Mouse (Mus musculus) myocyte (in vitro differentiated cells): Measurements from ENCODE around the gene Tex44.

ENCODE experiments used
- MAX ChIP-seq: IDR thresholded peaks from one replicate; pipeline ENCODE4 v1.6.1; 2011; ENCODE audit warnings: low read depth, mild to moderate bottlenecking, control low read depth
- MYOD1 ChIP-seq, 3 experiments: IDR thresholded peaks; one replicate each; pipeline ENCODE4 v1.6.1; 2011; ENCODE audit warnings: control low read depth in 2 of 3, low read depth in 2 of 3, mild to moderate bottlenecking in 2 of 3, moderate library complexity in 1 of 3; ENCODE audit not compliant: insufficient read length in 2 of 3, control insufficient read depth in 1 of 3
- POLR2A ChIP-seq: IDR thresholded peaks from one replicate; pipeline ENCODE4 v1.6.1; 2011; ENCODE audit warnings: low read depth, mild to moderate bottlenecking, control low read depth, moderate library complexity; ENCODE audit not compliant: insufficient read length
- REST ChIP-seq: IDR thresholded peaks from one replicate; pipeline ENCODE4 v1.6.1; 2011; ENCODE audit warnings: mild to moderate bottlenecking, control low read depth, moderate library complexity; ENCODE audit not compliant: insufficient read depth, insufficient read length
- TCF3 ChIP-seq: IDR thresholded peaks from one replicate; pipeline ENCODE4 v1.6.1; 2011; ENCODE audit warnings: low read depth, control low read depth; ENCODE audit not compliant: insufficient read length
- USF1 ChIP-seq: IDR thresholded peaks from one replicate; pipeline ENCODE4 v1.6.1; 2011; ENCODE audit warnings: low read depth, mild to moderate bottlenecking, control low read depth, moderate library complexity

GRCm38 (mm10) chr1:86398222-86398621, 27.9 kb upstream of the Tex44 start:
- TF ChIP-seq MAX, result no peak
- no peak for TF ChIP-seq MYOD1 (IDR thresholded peaks at IDR 0.05; ENCODE audit: control insufficient read depth in 1 of 3, insufficient read length in 2 of 3, low read depth in 2 of 3)
- TF ChIP-seq POLR2A, result no peak
- no peak for TF ChIP-seq TCF3
- no peak for TF ChIP-seq USF1
- no peak for TF ChIP-seq REST
